Mouse (Mus musculus): ENCODE measurements around the gene Ggt1.
A peak's percentile ranks its signal among the peaks of the same experiment; 100 is the strongest.

Ggt1 gene

DNA sequence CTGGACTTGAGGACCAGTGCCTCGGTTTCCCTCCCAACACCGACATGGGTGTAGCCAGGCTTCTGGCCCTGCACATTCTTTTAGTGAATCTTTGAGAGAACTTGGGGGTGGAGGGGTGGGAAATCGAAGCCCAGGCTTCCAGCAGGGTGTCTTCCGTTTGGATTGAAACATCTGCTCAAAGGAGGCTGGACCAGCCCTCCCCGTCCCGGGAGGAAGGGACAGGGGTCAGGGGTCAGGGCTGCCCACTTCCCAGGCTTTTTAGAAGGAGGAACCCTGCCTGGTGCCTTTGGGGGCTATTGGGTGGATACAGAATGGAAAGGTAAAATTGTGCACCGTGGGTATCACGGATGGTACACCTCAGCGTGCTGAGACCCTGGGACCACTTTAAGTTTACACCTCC, 10.5 kb downstream of the Ggt1 start:
- DNase-seq (ENCODE audit: low read depth in 2 of 2, low spot score in 2 of 2), result no peak

DNA sequence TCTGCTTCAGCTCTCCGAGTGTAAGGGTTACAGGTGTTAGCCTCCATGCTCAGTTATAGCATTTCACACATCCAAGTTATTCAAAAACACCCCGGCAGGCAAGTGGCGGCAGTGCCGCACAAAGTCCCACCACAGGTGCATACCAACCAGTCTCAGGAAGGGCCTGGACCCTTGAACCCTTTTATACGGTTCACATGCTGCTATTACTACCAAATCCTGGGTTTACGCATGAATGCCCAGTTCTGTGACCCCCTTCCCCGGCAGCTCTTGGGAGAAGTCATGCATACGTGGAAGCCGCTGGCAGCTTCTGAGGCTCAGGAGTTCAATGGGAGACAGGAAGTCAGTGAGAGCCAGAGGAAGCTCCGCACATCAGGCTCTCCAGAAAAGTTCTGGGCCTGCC, 11.8 kb downstream of the Ggt1 start:
- no peak for DNase-seq (ENCODE audit: low read depth in 2 of 2, low spot score in 2 of 2)

DNA sequence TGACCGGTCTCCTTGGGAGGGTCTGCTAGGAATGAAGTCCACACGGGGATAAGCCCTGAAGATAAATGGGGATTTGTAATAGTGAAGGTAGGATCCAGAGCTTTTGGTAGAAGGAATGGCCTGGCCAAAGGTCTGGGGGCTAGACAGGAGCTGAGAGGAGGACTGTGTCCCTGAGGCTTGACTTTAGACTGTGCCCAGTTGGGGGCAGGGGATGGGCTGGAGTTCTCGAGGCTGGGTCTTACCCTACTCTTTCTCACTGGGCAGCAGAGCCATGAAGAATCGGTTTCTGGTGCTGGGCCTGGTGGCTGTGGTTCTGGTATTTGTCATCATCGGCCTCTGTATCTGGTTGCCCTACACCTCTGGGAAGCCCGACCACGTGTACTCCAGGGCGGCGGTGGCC, 12.6 kb downstream of the Ggt1 start:
- no peak for DNase-seq (ENCODE audit: low read depth in 2 of 2, low spot score in 2 of 2)

DNA sequence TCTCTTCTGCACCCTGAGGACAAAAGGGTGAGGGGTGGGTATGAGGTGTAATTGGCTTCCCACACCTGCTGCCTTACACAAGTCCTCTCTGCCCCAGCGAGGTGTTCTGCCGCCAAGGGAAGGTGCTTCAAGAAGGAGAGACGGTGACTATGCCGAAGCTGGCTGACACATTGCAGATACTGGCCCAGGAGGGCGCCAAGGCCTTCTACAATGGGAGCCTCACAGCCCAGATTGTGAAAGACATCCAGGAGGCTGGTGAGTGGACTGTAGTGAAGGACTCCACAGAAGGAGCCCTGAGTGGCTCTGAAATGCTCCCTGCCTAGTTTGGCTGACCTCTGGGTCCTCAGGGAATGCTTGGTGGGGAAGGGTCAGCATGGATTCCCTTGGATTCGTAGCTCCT, 17.7 kb downstream of the Ggt1 start:
- no peak for DNase-seq (ENCODE audit: low read depth in 2 of 2, low spot score in 2 of 2)

DNA sequence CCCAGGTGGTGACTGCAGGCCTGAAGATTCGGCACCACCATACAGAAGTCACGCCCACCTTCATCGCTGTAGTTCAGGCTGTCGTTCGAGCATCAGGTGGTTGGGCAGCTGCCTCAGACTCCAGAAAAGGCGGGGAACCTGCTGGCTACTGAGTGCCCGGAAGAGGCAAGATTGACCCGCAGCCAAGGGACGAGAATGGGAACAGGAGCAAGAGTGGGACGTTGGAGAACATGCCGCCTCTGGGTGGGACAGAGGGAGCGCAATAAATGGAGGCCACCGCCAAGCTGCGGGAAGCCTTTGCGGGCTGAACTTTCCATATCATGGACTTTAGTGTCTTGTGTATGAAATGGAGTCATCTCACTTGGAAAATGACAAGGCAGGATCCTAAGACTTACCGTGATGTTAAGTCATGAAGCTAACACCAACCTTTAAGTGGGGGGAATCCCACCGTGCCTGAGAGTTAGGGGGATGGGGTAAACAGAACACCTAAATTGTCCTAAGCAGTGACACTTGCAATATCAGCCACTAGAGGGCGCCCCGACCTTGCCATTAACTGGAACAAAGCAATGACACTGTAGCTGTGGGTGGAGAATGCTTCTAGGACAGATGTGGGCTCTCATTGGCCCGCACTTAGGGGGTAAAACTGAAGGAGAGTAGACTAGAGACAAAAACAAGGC, 24.6 kb downstream of the Ggt1 start:
- DNase-seq (ENCODE audit: low read depth in 2 of 2, low spot score in 2 of 2), result peak; percentile 87 to 94

DNA sequence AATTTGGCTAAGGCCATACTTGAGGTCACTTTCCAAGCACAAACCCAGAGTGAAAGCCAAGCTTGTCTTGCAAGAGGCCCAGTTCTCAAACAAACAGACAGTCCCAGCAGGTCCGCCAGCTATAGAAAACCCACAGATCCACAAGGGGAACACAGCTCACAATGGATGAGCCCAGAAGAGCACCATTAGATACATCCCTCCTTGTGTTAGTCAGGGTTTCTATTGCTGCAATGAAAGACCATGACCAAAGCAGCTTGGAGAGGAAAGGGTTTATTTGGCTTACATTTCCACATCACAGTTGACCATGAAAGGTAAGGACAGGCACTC, 25.1 kb downstream of the Ggt1 start:
- no peak for DNase-seq (ENCODE audit: low read depth in 2 of 2, low spot score in 2 of 2)

DNA sequence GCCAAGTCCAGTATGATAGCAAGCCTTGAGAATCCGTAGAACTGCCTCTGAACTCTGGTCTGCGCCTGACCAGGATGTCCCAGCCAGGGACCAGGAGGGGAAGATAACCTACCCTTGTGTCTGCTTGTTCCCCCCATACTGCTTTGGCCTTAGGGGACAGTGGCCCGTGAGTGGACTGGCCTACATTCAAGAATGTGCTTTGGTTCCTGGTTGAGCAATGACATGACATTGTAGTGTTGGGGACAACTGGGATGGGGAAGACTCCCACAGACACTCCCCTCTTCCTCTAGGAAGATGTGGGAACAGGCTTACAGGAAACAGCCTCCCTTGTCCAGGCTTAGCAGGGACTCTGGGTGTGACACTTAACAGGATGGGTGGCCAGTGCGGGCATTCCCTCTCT, 26.4 kb downstream of the Ggt1 start:
- no peak for DNase-seq (ENCODE audit: low read depth in 2 of 2, low spot score in 2 of 2)

DNA sequence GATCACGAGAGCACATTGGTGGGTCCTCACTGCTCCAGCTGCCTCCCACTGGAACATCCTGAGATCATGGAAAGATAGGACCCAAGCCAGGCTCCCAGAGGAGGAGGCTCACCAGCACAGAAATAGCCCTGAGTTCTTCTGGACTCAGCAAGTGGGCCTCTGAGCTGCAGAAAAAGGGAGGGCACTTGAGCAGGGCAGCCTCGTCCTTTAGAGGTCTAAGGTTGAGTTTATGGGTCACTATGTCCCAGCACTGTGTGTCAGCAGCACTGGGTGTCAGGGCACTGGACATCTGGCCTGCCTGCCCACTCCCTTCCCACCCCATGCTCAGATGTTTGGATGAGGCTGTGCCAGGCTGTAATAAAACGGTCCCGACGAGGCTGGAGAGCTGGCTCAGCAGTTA, 26.9 kb downstream of the Ggt1 start:
- no peak for DNase-seq (ENCODE audit: low read depth in 2 of 2, low spot score in 2 of 2)

DNA sequence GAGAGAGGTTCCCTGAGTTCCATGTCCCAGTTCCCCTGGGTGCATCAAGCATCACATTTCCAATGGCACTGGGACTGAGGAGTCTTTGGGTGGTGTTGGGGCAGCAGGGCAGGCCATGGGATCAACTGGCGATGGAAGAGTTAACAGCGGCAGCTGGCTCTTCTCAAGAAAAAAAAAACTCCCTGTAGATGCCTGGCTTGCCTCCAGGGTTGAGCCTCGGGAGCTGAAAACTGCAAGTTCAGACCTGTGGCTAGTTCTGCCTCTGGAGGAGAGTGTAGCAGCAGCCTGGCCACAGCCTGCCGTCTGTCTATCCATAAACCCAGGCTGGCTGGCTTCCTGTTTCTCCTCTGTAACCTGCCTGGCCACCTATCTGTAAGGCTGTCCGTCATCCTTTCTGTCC, 27.7 kb downstream of the Ggt1 start, which contains the start of gene Ggt5:
Gene Ggt5, plus strand, starts transcription at position 212 of the 400 bp plus-strand sequence.
- DNase-seq (ENCODE audit: low read depth in 2 of 2, low spot score in 2 of 2), result no peak

DNA sequence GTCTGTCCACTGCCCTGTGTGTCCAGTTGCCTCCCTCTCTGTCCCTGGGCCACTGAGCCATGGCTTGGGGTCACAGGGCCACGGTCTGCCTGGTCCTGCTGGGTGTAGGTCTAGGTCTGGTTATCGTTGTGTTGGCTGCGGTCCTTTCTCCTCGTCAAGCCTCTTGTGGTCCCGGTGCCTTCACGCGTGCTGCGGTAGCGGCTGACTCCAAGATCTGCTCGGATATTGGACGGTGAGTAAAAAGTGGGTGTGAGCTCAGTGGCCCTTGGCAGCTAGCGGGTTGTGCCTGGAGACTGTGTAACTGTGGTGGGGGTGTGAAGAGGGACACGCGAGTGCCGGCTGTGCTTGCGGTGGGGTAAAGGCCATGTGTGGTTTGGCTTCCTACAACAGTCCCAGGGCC, 28.2 kb downstream of the Ggt1 start:
- no peak for DNase-seq (ENCODE audit: low read depth in 2 of 2, low spot score in 2 of 2)

DNA sequence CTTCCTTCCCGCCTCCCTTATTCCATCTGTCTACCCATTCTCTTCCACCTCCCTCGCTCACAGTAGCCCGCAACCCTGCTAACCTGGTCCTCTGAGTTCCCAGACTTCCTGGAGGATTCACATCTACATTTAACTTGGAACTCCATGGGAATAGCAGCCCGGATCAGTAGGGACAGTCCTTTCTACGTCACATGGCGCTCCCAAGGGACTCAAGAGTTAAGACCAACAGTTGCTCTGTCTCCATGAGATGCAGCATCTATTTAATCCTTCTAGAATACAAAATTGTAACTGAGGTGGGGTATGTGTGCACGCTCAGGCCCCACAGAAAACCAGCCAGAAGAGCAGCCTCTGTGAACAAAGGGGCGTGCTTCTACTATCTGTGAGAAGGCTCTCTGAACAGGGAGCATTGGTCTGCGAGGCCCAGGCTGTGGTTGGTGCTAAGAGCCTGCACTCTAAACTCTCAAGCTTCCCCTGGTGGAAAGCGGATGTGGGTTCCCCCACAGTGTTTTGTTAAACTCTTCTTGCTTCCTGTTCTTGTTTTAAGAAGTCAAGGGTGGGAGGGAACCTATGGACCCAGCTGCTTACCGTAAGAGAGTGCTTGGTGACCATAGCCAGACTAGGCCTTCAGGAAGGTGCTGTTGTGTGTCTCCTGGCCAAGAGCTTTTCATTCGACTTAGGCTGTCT, 29.9 kb downstream of the Ggt1 start:
- peak; percentile 87 to 92 for DNase-seq (ENCODE audit: low read depth in 2 of 2, low spot score in 2 of 2)

DNA sequence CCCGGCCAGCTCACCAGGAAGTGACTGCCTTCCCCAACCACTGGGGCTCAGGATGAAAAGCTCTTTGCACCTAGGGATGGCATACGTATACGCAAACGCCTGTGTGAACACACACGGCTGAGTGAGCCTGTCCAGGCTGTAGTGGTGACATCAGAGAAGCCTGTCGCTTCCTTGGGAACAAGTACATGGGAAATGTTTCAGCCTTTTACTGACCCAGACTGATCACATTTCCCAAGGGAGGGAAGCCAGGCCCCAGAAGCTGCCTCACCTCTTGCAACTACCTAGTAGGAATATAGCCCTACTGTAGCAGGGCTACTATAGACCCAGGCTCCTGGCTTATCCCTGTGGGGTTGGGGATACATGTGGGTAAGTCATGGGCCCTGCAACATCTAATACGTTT, 31.2 kb downstream of the Ggt1 start:
- no peak for DNase-seq (ENCODE audit: low read depth in 2 of 2, low spot score in 2 of 2)

DNA sequence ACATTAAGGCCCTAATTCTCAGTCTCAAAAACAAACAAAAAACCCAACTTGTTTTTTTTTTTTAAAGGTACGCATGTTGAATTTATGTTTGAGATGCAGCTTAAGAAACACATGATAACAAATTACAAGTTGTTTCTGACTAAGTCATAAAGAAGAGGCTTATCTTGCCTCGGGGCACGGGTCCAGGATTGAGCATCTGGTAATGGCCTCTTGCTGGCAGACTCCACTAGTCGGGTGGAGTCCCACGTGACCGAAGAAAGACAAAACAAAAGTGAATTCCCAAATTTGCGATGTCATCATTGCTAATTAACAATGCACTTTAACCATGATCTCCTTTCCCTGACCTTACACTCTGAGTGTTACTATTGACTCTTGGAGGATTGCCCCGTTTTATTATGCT, 34.6 kb downstream of the Ggt1 start:
- DNase-seq (ENCODE audit: low read depth in 2 of 2, low spot score in 2 of 2), result no peak

DNA sequence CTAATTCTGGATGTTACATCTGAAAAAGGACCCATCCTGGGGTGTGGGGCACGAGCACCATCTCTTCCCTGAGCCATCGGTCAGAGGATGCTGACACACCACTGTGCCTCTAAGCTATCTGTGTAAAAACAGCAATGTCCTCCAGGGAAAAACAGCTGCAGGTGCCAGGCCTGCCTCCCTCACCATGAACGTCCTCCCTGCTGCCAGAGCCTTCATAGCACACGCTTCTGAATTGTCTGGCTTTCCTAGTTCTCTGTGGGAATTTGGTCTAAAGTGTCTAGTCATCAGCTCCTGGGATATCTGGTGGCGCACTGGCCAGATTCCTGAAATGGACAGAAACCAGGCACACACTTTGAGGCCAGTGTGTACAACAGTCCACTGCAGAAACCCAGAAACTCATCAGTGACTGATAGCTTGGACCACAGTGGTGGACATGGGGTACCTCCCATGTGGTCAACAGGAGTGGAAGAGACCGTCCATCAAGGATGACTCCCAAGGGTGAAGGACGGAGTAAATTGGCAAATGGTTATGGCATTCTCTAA, 38.9 kb downstream of the Ggt1 start:
- DNase-seq (ENCODE audit: low read depth in 2 of 2, low spot score in 2 of 2), result no peak

DNA sequence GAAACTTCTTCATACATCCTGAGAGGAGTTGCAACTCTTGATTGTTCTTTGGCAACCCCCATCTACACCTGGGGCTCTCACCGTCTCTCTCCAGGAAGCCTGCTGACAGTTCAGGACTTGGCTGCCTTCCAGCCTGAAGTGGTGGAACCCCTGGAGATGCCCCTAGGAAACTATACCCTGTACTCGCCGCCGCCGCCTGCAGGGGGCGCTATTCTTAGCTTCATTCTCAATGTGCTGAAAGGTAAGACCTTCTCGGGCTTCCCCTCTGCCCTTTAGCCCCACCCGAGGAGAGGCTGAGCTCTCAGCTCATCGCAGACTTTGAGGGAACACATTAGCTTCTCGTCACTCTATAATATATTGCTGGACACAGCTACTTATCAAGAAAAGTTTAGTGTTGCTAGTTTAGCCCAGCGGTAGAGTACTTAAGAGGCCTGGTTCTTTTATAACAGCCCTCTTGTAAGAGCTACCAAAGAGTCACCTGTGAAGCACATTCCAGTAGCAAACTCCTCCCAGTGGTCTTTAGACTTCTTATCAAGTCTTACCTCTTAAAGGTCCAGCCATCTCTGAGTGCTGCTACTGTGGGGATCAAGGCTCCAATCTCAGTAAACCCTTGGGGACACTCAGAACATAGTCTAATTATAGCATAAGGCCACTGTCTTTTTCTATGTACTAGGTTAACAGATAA, 43.9 kb downstream of the Ggt1 start:
- DNase-seq (ENCODE audit: low read depth in 2 of 2, low spot score in 2 of 2), result peak in 1 of 2 experiments; percentile 34

DNA sequence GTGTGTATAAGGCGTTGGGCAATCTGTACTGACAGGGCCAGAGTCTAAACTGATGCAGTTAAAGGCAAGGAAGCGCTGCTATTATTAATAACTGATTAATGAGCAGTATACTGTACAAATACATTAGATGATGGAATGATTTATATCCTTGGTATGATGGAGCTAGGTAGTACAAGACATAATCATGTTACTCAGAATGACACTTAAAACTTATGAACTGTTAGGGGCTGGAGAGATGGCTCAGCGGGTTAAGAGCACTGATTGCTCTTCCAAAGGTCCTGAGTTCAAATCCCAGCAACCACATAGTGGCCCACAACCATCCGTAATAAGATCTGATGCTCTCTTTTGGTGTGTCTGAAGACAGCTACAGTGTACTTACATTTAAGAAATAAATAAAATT, 45.8 kb downstream of the Ggt1 start:
- DNase-seq (ENCODE audit: low read depth in 2 of 2, low spot score in 2 of 2), result no peak

DNA sequence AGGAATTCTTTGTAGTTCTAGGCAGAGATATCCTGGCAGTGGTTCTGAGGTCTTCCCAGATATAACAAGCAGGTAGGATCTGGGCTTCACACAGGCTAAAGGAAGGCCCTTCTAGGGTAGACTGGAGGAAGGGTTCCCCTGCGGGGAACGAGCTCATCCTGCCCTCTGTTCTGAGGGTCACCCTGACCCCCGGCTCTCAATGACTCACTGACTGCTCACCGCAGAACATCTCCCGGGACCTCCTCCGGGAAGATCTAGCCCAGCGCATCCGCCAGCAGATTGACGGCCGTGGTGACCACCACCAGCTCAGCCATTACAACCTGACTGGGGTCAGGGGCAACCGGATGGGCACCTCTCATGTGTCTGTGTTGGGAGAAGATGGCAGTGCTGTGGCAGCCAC, 47.6 kb downstream of the Ggt1 start:
- DNase-seq (ENCODE audit: low read depth in 2 of 2, low spot score in 2 of 2), result no peak

DNA sequence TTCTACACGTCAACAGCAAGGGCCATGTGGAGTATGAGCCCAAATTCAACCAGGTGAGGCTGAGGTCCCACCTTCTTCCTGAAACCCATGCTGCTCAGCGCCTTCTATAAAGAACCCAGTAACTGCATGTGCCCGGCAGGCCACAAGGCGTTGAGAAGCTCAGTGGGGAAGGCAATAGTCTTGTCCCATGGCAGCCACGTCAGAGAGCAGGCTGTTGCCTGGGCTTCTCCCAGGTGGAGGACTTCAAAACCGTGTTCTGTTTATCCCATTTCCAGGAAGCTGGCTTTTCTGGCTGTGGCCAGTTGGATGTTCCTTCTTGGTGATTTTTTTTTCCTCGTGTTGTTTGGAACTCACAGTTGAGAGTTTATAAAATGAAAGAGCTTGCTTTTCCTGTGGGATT, 49.1 kb downstream of the Ggt1 start:
- no peak for DNase-seq (ENCODE audit: low read depth in 2 of 2, low spot score in 2 of 2)

DNA sequence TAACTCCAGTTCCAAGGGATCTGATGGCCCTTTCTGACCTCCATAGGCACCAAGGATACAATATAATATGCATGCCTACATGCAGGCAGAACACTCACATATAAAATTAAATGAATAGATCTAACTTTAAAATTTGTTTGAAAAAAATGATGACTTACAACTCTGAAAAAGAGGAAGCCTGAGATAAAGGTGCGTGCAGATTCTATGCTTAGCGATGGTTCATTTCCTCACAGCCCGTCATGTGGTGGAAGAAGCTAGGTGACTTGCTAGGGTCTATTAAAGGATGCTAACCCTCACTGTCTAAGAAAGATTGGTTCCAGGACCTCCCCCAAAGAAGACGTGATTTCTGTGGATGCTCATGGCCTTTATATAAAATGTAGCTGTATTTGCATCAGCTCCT, 54.6 kb downstream of the Ggt1 start:
- no peak for DNase-seq (ENCODE audit: low read depth in 2 of 2, low spot score in 2 of 2)

DNA sequence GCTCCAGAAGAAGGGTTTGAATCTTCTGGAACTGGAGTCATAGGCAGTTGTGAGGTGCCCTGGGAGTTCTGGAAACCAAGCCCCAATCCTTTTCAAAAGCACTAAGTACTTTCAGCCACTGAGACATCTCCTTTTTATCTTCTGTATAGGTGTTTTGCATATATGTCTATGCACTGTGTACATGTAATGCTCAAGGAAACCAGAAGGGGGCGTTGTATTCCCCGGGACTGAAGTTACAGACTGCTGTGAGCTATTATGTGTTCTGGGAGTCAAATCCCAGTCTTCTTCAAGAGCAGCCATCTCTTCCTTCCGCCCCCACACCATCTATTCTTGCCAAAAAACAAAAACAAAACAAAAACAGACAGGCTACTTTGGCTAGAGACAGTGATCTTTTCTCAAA, 59.4 kb downstream of the Ggt1 start:
- DNase-seq (ENCODE audit: low read depth in 2 of 2, low spot score in 2 of 2), result no peak

DNA sequence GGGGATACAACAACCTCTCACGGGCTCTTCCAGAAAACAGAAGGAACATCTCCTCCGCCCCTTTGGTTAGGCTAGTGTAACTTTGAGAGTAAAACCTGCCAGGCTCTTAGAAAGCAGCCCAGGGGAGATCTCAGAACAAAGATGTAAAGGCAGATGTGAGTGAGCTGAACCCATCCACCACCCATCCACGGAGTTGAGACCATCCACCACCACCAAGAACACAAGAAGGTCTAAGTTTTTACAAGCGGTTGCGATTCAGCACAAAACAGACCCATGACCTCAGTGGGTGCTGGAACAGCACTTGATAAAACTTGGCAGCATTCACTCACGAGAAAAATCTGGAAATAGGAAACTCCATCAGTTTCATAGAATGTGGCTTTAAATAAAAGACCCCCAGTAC, 64.5 kb downstream of the Ggt1 start:
- DNase-seq (ENCODE audit: low read depth in 2 of 2, low spot score in 2 of 2), result no peak

DNA sequence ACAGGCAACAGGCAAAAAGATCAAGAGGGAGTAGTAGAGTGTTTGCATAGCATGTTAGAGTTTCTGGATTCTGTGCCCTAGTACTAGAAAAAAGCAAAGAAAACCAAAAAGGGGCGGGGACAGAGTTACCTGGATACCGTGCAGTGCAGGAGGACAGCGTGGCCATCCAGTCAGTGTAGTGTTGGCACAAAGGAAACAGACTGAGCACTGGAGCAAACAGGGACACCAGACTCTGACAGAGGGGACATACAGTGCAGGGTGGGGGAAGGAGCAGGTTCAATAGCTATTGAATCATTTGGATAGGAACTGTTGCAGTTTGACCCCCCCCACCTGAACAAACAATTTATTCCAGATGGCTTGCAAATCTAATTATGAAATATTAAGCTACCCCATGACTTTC, 65.6 kb downstream of the Ggt1 start:
- no peak for DNase-seq (ENCODE audit: low read depth in 2 of 2, low spot score in 2 of 2)
